Mouse (Mus musculus): ENCODE results near the gene Pak4. TPM values are rescaled to one million over a fixed set of nuclear protein-coding genes. Genes with fewer than 3 reads are reported as not detected.

The Pak4 gene
- total RNA-seq, 2 experiments from 2014 or later = 2.2 to 3.8 TPM

GRCm38 (mm10) chr7:28591862-28592261 is 6.1 kb downstream of the Pak4 start:
- no peak for DNase-seq (ENCODE audit: low spot score)

- DNase-seq (ENCODE audit: low spot score) = no peak
These were observed 10.3 kb downstream of the Pak4 start for GRCm38 (mm10) chr7:28587644-28588043.

- DNase-seq (ENCODE audit: low spot score) = no peak
These were observed 11.1 kb downstream of the Pak4 start for GRCm38 (mm10) chr7:28586663-28587411.

DNA sequence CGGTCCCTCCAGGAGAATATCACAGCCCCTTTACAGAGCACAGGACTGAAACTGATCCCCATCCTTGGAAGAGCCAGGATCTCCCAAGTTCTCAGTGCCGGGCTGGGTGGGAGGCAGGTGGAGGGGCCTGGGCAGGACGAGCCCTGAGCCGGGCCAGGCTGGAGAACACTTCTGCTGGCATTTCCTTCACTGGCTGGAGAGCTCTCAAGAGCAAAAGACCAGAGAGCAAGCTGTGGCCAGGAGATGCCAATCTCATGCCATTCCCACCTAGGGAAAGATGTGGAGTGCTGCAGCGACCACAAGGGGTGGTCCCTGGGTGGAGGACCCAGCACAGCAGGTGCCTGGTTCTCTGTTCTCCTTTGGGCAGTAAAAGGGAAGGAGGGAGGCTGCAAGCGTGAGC is 13.0 kb downstream of the Pak4 start:
- DNase-seq (ENCODE audit: low spot score) = no peak

GRCm38 (mm10) chr7:28584468-28584867 is 13.5 kb downstream of the Pak4 start:
- no peak for DNase-seq (ENCODE audit: low spot score)

- no peak for DNase-seq (ENCODE audit: low spot score)
These were observed 14.2 kb downstream of the Pak4 start for GRCm38 (mm10) chr7:28583570-28584344.

GRCm38 (mm10) chr7:28582841-28583240 is 15.1 kb downstream of the Pak4 start:
- no peak for DNase-seq (ENCODE audit: low spot score)

DNA sequence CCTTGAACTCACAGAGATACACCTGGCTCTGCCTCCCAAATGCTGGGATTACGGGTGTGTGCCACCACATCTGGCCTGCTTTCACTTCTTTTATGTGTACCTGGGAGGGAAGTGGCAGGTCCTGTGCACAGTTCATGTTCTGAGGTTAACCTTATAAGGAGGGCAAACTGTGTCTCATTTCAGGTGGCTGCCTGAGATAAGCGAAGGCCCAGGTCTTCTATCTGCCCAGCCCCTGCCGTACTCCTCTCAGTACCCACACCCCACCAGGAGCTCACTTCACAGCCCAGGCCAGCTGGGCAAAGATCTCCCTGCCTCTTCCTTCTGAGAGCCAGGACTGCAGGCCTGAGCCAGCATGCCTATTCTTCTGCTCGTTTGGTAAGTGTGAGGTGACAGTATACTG is 16.3 kb downstream of the Pak4 start:
- DNase-seq (ENCODE audit: low spot score) = no peak

DNA sequence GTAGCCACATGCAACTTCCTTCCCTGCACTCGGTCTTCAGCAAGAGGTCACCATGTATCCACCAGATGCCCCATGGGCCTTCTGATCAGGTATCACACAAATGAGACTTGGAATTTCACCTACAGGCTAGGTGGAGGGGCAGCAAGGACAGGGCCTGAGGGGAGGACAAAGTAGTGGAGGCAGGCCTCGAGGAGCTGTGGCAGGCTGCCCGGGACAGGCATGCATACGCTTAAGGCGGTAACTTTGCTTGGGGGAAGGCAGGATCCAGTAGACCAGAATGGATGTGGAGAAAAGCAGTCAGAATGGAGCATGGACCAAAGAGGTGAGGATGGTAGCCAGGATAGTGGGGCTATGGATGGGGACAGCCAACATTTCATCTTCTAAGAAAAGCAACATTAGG is 18.2 kb downstream of the Pak4 start:
- no peak for DNase-seq (ENCODE audit: low spot score)

GRCm38 (mm10) chr7:28578543-28579053 is 19.4 kb downstream of the Pak4 start:
- DNase-seq (ENCODE audit: low spot score) = no peak

DNA sequence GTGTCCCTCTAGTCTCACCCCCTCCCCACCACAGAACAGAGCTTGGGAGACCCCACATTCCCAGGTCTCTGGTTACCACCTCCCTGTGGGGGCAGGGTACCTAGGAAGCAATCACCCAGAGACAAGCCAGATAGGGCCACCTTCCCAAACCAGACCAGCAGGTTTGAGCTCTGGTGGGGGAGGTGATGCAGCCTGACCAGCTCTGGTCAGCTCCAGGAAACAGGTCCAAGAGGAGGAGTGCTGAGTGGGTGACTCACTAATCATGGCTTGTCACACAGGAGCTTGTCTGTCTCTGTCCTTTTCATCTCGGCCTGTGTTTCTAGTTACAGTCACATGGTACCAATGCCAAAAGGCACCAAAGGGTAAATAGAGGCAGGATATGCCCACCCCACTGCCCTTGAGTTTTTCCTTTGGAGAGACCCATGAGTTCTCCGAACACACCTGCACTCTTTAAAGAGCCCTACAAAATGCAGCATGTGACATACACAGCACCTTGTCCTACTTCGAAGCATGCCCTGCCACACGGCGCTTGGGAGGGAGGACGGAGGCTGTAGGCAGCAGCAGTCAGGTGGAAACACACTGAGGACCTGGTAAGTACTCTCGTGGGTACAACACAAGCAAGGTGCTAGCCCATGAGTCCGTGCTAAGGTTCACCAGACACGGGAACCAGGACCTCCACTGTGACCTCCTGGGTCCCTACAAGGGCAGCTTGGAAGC is 20.0 kb downstream of the Pak4 start:
- no peak for DNase-seq (ENCODE audit: low spot score)

DNA sequence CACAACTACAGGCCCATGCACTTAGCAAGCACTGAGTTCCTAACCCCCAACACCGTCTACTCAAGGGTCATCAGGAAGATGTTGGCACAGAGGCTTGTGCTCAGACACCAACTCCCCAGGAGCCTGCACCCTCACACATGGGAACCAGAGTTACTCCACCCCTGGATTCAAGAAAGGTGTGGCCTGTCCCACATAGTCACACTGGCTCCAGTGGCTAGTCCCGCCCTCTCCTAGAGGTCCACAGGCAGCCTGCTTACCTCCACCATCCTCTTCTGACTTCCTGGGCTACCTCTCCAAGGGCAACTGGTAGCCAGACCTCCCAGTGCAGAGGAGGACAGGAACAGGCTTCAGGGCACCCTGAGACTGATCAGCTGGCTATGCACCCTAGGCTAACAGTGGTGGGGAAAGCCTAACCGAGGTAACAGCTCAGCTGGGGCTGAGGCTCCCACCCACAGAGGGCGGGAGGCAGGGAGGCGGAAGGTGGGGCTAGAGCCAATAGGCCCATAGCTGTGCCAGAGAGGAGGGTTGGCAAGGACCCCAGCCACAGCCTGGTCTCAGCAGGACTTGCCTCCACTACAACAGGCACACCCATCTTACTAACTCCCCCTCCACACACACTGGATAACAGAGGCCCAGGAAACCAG is 21.6 kb downstream of the Pak4 start:
- peak; percentile 60 for DNase-seq (ENCODE audit: low spot score)

GRCm38 (mm10) chr7:28575597-28575996 is 22.4 kb downstream of the Pak4 start:
- DNase-seq (ENCODE audit: low spot score) = no peak

GRCm38 (mm10) chr7:28573236-28573635 is 24.7 kb downstream of the Pak4 start:
- DNase-seq (ENCODE audit: low spot score) = no peak

- no peak for DNase-seq (ENCODE audit: low spot score)
These were observed 25.3 kb downstream of the Pak4 start for GRCm38 (mm10) chr7:28572689-28573088.

- DNase-seq (ENCODE audit: low spot score) = no peak
These were observed 26.9 kb downstream of the Pak4 start for GRCm38 (mm10) chr7:28570982-28571682.

- DNase-seq (ENCODE audit: low spot score) = peak; percentile 82
These were observed 27.5 kb downstream of the Pak4 start for GRCm38 (mm10) chr7:28570291-28570981.

- peak; percentile 74 for DNase-seq (ENCODE audit: low spot score)
These were observed 29.7 kb downstream of the Pak4 start for GRCm38 (mm10) chr7:28568253-28568652.

DNA sequence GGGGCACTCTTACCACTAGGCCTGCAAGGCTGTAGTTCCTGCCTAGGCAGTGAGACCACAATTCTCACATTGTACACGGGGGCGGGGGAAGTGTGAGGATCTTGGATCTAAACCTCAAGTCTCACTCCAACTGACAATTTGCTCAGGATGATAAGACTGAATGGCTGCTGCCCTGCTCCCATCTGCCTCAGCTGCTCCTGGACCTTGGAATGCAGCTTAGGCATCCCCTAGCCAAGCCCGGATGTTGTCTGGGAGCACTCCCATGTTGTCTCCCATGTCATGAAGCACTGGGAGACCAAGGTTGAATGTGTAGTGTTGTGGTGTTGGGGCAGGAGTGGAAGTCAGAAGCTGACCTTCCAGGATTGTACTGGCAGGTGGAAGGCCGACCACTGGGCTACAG is 30.4 kb downstream of the Pak4 start:
- DNase-seq (ENCODE audit: low spot score) = no peak

- no peak for DNase-seq (ENCODE audit: low spot score)
These were observed 32.6 kb downstream of the Pak4 start for GRCm38 (mm10) chr7:28565407-28565806.
